Mouse (Mus musculus) left cerebral cortex, postnatal 36 days (tissue): ENCODE results near the gene Galnt17. TPM values are rescaled to one million over a fixed set of nuclear protein-coding genes. Genes with fewer than 3 reads are reported as not detected.

Source experiments
- DNase-seq, 2 experiments: peaks; one replicate each; pipeline ENCODE4 v3.0.0; 2021 to 2022; ENCODE audit warnings: low spot score in 2 of 2, mixed read lengths in 1 of 2
- intact Hi-C: fragments of 180-260 bp; cut with DNase I; formaldehyde crosslinking; loops from one replicate; pipeline ENCODE4 v1.15.1; 2025
- total RNA-seq, 2 experiments: library from RNA; stranded (reverse); gene quantifications; 2 replicates each; pipeline ENCODE4 v1.2.3; 2021

Gene Galnt17
- total RNA-seq, 2 experiments from 2014 or later, result 35.9 to 38.5 TPM

- intact Hi-C loops, result no loop called here
- DNase-seq, result no peak
Measured at GRCm38 (mm10) chr5:130891735-130892134, 416.6 kb downstream of the Galnt17 start.

DNA sequence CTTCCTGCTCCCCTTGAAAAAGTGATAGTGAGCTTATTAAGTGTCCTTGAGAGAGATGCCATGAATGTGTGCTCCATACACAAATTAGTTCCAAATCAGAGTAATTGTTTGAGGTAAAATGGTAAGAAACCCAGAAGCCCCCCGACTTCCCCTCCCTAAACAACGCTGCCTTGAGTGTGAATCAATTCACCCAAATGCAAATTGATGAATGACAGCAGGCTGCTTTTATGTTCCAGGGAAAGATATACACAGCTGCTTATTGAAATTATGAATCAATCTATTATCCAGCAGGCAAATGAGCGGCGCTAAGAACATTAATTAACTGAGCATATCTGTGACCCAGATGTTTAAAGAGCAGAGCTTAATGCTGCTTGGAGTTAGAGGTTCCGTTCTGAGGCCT is 428.0 kb downstream of the Galnt17 start:
- intact Hi-C loops, result no loop called here
- DNase-seq, result no peak

GRCm38 (mm10) chr5:130875391-130875790 is 432.9 kb downstream of the Galnt17 start:
- no peak for DNase-seq
- intact Hi-C loops, result no loop called here

DNA sequence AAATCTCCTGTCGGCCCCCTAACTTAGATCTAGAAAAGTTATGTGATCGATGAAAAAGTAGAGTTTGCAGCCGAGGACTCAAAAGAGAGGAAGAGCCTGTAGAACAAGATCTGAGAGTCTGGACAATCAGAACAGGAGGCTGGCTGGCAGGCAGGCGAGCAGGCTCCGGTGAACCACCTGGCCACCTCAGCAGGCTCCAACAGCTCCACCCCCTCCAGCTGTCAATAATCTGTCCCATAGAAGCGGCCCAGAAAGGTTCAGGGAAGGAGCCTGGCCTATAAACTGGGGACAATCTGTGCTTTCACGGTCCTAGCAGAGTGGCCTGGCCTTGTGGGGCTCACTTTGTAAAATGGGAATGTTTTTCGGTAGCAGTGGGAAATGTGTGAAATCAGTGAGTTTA is 437.2 kb downstream of the Galnt17 start:
- intact Hi-C loops, result no loop called here
- DNase-seq, result no peak

DNA sequence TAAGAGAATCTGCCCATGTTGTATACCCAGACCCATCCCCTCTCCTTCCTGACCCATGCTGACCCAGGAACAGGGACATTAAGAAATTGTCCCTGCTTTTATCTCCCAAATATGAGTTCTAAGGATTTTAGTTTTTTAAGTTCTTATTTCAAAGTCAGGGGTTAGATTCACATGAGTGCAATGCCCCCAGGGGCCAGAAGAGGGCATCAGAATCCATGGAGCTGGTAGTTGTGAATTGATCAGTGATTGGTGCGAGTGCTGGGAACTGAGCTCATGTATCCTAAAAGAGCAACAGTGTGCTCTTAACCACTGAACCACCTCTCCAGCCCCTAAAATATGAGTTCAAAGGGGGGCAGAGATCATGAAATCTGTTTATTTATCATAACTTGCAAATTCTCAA is 438.4 kb downstream of the Galnt17 start:
- DNase-seq, result no peak
- intact Hi-C loops, result loop anchor here (10.0 kb wide), 1 partner anchor 135 kb away; no protein-coding TSS in a partner anchor

DNA sequence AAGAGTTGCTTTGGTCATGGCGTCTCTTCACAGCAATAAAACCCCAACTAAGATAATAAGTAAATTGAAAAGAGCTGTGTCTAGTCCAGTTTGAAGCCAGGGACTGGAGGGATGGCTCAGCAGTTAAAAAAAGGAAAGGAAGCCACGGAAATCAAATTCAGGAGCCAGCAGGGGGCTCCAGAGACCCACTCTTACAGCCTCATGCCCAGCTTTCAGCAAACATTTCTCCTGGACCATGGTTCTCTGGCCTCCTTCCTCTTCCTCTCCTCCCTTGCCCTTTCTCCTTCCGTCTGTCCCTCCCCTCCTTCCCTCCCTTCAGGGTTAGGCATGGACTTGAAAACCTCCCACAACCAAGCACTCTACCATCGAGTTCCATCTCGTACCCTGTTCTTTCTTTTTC is 446.0 kb downstream of the Galnt17 start:
- intact Hi-C loops, result loop anchor here (1.0 to 10.0 kb wide), 2 partner anchors 142 to 566 kb away; no protein-coding TSS in a partner anchor
- peak; percentile 56 to 57 for DNase-seq

DNA sequence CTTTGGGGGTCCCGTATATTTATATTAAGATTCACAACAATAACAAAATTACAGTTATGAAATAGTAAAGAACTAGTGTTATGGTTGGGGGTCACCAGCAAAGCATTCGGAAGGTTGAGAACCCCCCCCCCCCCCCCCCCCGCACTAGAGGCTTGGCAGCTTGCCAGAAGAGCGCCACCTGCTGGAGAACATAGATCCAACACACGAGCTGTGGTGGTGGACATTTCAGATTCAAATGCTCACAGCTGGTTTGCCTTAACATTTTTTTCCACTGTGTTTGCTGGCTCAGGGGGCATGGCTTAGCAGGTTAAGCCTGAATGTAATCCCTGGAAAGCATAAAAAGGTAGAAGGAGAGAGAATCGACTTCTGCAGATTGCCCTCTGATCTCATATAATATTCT is 448.6 kb downstream of the Galnt17 start:
- DNase-seq, result no peak
- intact Hi-C loops, result loop anchor here (10.0 kb wide), 1 partner anchor 145 kb away; no protein-coding TSS in a partner anchor

GRCm38 (mm10) chr5:130858706-130859105 is 449.6 kb downstream of the Galnt17 start:
- no peak for DNase-seq
- intact Hi-C loops, result loop anchor here (1.0 kb wide), 1 partner anchor 583 kb away; no protein-coding TSS in a partner anchor

DNA sequence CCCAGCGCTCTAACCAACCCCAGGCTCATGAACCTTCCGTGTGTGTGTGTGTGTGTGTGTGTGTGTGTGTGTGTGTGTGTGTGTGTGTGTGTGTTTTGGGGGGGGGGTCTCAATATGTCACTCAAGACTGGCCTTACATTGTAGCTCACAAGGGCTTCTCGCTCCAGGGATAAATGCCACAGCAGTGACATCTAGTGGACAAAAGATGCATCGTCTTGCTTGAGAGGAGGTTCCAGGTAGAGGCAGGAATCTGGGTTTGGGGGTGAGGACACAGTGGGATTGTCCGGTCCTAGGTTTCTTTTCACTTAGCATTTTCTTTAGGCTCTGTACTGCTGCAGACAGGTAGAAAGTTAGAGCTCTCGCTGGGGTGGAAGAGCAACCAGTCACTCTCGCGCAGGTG is 450.1 kb downstream of the Galnt17 start:
- DNase-seq, result peak in 1 of 2 experiments; percentile 25
- intact Hi-C loops, result loop anchor here (1.0 kb wide), 1 partner anchor 583 kb away; no protein-coding TSS in a partner anchor

- intact Hi-C loops, result loop anchor here (5.0 kb wide), 1 partner anchor 407 kb away; no protein-coding TSS in a partner anchor
- DNase-seq, result peak; percentile 73 to 74
Measured at GRCm38 (mm10) chr5:130854430-130854829, 453.9 kb downstream of the Galnt17 start.

DNA sequence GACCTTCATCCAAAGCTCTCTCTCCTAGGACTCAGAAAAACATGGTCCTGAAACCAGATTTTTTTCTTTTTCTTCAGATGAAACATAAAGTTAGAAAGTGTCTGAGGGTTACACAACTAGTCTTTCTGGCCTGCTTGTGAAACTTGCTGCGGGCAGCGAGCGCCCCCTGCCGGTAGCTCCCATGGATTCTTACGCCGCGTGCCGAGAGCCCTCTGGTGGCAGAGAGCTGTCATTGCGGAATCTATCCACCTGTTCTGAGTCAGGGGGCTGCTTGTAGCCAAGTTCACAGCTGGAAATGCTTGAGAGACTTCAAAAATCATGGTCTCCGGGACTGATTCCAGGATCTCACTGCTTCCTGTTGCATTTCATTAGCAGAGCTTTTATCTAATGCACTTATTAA is 454.9 kb downstream of the Galnt17 start:
- peak; percentile 84 for DNase-seq

GRCm38 (mm10) chr5:130852182-130852581 is 456.1 kb downstream of the Galnt17 start:
- DNase-seq, result no peak
- intact Hi-C loops, result loop anchor here (2.0 to 5.0 kb wide), 3 partner anchors 405 to 531 kb away; no protein-coding TSS in a partner anchor

More for the DNA sequence above, 454.9 kb downstream of the Galnt17 start:
- intact Hi-C loops, result loop anchor here (2.0 to 5.0 kb wide), 3 partner anchors 406 to 533 kb away; no protein-coding TSS in a partner anchor

DNA sequence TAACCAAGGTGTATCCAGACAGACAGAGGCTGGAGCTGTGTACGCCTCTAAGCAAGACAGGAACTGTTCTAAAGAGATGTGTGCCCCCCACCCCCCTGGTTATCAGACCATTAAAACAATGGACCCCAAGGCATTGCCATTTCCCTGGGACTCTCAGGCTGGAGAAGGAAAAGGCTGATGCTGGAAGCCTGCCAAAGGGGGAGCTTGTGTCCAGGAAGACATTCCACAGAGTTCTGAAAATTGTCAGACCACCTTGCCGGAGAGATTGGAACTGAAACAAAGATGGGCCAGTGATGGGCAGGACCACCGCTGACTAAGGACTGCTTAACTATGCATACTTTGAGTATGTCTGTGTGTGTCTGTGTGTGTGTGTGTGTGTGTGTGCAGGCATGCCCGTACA is 458.7 kb downstream of the Galnt17 start:
- DNase-seq, result no peak
- intact Hi-C loops, result loop anchor here (5.0 kb wide), 1 partner anchor 402 kb away; no protein-coding TSS in a partner anchor

- no peak for DNase-seq
- intact Hi-C loops, result no loop called here
Measured at GRCm38 (mm10) chr5:130848562-130848961, 459.7 kb downstream of the Galnt17 start.

DNA sequence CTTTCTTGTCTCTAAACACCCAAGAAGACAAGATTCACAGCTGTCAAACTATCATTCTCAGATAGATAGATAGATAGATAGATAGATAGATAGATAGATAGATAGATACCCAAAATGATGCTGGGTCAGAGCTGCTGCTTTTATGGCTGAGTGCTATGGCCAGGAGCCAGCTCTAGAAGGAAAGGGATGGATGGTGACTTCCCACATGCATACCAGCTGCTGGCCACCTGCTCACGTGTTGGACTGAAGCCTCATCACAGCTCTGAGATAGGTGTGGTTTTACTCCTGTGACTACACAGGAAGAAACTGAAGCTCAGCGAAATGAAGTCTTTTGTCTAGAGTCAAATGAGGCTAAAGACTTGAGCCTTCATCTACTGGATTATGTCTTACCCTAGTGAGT is 482.5 kb downstream of the Galnt17 start:
- intact Hi-C loops, result no loop called here
- no peak for DNase-seq
